Mouse (Mus musculus) liver (tissue): ENCODE results near the gene Gdf10.

Experiments
- DNase-seq: peaks from one replicate; pipeline ENCODE4 v3.0.0-alpha.2; 2020; ENCODE audit warnings: mixed read lengths

Gdf10 gene

GRCm38 (mm10) chr14:33940739-33941138 lies 17.4 kb downstream of the Gdf10 start, which contains the start of gene Gdf2:
Gene Gdf2, plus strand, starts transcription at chr14:33941039.
- DNase-seq = no peak

DNA sequence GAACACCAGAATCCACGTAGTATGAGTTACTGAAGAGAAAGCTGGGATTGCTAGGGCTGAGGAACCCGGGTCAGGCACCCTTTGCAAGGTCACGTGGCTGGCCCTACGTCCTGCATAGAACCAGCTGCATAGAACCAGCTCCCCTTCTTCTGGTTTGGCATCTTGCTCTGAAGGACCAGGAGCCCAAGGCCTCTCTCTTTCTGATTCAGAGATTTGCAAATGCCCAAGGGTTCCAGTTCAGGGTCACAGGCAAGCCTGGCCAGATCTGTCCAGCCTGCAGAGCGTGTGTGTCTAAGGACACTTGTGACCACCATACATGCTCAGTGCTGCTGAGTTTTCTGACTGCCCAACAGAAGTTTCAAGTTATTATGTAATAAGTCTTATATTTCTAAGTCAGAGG lies 18.8 kb downstream of the Gdf10 start:
- no peak for DNase-seq

- DNase-seq = no peak
Observed at GRCm38 (mm10) chr14:33946125-33946524, 22.7 kb downstream of the Gdf10 start.

DNA sequence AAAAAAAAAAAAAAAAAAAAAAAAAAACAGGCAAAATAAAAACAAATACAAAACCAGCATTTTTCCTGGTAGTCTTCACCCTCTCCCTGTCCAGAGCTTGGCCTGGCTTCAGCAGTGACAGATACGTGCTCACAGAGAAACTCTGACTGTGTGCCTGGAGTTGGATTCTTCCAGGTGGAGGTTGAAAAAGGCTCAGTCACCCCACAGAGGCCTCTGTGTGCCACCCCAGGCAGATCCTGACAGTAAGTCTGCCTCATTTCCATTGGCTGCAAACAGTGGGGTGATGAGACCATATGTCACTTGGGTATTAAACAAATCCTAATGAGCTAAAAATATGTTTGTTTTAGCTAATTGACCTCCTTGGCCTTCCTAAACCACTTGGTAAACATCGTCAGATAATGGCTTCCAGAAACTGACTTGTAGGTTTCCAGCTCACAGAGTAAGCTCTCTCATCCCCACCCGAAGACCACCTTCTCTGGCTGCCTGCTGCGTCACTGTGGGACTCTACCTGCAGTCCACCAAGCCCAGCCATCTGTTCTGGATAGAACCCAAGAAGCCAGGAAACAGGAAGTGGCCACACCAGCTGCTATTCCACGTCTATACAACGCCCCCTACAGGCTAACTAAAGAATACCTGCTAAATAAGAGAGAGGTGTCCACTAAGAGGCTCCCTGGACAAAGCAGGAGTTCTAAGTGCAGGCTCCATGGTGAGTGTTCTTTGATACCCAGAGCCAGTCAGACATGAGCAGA lies 29.0 kb downstream of the Gdf10 start:
- no peak for DNase-seq

GRCm38 (mm10) chr14:33953761-33954160 lies 30.4 kb downstream of the Gdf10 start, which contains the start of gene Rbp3:
Gene Rbp3, plus strand, starts transcription at chr14:33954003.
- no peak for DNase-seq

GRCm38 (mm10) chr14:33956055-33956454 lies 32.7 kb downstream of the Gdf10 start:
- no peak for DNase-seq

DNA sequence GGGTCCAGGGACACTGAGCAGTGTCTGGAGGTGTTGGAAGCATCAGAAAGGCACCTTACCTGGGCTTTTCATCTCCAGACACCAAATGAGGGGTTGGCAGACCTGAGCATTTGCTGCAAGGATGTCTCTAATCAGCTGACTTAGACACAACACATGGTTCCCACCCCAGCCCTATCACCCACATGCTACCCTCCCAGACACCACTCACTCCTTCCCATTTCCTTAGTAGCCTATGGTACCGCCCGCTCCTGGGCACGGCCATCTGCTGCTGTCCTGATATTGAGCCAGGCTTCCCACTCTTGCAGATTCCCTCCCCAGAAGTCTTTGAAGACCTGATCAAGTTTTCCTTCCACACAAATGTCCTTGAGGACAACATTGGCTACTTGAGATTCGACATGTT lies 34.8 kb downstream of the Gdf10 start:
- DNase-seq = no peak

GRCm38 (mm10) chr14:33958841-33959240 lies 35.5 kb downstream of the Gdf10 start:
- no peak for DNase-seq

DNA sequence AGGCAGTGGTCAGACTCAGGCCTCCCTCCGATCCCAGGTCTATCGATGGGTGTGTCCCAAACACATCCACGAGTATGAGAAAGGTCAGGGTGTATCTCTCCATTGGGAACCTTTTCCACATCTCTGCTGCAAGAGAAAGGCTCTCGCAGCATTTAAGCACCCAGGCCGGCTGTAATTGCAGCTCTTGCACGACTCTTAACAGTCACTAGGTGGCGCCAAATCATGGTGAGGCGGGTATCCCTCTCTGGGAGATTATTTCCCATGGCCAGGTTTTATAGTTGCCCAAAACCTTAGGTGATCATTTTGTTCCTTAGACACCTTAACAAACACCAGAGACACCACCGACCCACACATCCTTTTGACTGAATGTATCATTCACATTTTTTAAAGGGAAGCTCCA lies 36.0 kb downstream of the Gdf10 start:
- DNase-seq = peak; percentile 27

DNA sequence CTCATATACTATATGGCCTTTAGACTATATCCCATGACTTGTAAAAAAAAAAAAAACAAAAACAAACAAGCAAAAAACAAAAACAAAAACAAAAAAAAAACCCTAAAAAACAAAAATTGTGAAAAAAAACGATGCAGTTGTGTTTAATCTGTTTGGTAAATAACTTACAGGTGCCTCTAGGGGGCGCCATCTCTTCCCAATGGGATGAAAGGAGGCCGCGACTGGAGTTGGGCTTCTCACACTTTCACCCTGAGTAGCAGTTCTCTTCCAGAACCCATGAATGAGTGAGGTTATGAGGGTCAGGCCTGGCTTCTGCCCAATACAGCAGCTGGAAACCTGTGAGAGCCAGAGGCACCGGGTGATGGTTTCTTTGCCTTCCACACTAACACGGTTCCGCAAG lies 42.3 kb downstream of the Gdf10 start:
- no peak for DNase-seq

- DNase-seq = no peak
Observed at GRCm38 (mm10) chr14:33972679-33973078, 49.3 kb downstream of the Gdf10 start.

- no peak for DNase-seq
Observed at GRCm38 (mm10) chr14:33974752-33975151, 51.4 kb downstream of the Gdf10 start.

DNA sequence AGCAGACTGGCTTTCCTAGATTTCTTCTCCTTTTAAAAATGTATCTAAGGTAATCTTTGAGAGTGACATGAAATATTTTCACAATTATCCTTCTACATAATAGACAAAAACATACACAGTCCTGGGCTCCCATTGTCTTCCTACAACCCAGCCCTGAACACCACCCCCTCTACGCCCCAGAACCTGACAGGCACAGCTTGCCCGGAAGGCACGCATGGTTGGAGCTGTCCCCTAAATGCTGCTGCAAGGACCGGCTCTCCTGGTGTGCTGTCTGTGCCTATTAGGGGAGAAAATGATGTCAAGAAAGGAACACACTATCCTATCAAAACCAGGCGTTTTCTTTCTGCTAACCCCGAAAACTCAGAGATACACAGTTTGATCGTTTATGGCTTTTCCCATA lies 54.4 kb downstream of the Gdf10 start:
- no peak for DNase-seq

GRCm38 (mm10) chr14:33978604-33979059 lies 55.2 kb downstream of the Gdf10 start, which contains the start of gene Zfp488:
Gene Zfp488, minus strand, starts transcription at chr14:33978764.
- no peak for DNase-seq
